Mouse (Mus musculus) gonadal fat pad, adult 2 months (tissue): ENCODE measurements around the gene Ripor3. TPM values are rescaled to one million over a fixed set of nuclear protein-coding genes. Genes with fewer than 3 reads are reported as not detected.

Source experiments
- DNase-seq: peaks from one replicate; pipeline ENCODE4 v3.0.0-alpha.2; 2012; ENCODE audit warnings: low read depth
- polyA plus RNA-seq: library from polyadenylated mRNA; depleted of rRNA; stranded (reverse); fragments of >200 nt; gene quantifications from 2 replicates; pipeline ENCODE4 v1.2.3, GENCODE M21; 2012

Gene Ripor3
- polyA plus RNA-seq, 1 experiment, result 2.1 TPM

DNA sequence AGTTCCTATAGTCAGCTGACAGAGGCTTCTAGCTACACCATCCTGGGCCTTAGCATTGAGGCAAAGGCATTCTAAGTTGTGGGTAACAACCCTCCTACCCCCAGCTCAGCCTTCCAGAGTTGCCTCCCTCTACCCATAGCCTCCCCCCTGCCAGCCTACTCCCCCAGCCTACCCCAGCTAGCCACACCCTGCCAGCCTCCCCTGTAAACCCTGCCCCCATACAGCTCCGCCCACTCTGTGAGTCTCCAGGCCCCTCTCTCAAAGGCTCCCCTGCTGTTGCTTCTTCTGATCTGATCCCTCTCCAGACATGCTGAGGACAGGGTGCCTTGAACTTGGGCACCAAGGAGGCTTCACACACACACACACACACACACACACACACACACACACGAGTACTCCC is 21.4 kb upstream of the Ripor3 start:
- no peak for DNase-seq

DNA sequence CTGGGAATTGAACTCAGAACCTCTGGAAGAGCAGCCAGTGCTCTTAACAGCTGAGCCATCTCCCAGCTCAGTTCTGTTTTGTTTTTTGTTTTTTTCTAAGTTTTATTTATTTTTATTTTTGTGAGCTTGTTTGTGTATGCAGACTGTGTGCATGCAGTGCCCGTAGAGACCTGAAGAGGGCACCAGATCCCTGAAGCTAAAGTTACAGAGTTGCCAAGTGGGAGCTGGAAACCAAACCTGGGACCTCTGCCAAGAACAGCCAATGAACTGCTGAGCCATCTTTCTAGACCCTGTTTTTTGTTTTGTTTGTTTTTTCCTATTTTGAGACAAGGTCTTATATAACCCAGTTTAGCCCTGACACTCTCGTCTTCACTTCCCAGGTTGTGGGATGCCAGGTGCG is 18.0 kb upstream of the Ripor3 start:
- DNase-seq, result no peak

DNA sequence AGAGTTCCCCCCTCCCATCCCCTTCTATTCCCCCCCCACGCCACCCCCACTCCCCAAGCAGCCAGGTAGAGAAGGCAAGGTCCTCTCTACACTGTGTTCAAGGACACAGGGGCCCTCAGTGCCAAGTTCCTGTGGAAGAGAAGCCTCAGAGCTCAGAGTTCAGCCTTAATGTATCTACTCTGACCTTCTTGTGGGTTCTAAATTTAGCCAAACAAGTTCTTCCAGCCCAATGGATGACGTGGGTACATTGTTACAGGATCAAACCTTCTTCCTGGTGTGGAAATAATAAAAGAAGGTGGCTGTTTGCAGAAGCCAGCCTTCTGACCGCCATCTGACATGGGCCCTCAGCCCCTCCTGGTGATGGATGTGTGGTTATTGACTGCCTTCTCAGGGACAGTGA is 16.0 kb upstream of the Ripor3 start:
- DNase-seq, result no peak

DNA sequence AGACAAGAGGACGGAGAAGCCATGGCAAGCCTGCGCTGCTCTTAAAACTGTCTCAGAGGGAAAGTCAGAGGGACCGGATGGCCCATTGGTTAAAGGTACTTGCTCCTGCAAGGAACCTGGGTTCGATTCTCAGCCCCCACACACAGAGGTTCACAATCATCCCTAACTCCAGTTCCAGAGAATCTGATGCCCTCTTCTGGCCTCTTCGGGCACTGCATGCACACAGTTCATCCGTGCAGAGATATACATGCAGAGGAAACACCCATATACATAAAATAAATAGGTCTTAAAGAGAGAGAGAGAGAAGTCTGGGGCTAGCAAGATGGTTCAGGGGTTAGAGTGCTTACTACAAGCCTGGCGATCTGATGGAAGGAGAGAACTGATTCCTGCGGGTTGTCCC is 15.5 kb upstream of the Ripor3 start:
- DNase-seq, result no peak

DNA sequence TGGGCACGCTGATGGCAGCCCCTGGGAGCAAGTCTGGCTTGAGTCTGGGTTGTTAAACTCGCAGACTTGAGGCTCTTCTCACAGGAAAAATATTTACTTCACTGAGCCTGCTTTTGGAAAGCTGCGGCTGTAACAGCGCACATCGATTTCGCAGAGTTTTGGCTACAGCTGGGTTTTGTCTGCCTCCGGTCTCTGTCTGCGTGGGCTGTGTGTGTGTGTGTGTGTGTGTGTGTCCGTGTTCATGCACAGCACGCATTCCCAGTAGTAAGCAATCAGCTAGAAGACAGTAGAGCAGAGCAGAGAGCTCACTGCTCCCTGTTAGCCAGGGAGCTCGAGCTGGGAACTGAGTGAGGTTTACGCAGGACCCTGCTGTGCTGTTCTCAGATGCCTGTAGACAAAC is 14.8 kb upstream of the Ripor3 start:
- DNase-seq, result no peak

DNA sequence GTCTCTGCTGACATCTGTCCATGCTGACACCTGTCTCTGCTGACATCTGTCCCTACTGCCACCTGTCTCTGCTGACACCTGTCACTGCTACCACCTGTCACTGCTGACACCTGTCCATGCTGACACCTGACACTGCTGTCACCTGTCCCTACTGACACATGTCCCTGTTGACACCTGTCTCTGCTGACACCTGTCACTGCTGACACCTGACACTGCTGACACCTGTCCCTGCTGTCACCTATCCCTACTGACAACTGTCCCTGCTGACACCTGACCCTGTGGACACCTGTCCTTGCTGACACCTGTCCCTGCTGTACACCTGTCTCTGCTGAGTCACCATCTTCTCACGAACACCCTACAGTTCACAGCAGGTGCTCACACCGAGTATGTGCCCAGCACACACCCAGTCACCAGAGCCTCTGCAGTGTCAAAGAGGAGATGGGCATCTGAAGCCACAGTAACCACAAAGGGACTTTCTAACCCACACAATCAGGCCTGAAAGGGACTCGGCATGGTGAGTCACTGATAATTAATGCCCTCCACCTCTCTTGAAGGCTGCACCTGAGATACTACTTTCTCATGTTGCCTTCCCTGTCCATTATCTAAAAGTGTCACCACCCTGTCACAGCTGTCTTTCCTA is 13.5 kb upstream of the Ripor3 start:
- DNase-seq, result no peak

DNA sequence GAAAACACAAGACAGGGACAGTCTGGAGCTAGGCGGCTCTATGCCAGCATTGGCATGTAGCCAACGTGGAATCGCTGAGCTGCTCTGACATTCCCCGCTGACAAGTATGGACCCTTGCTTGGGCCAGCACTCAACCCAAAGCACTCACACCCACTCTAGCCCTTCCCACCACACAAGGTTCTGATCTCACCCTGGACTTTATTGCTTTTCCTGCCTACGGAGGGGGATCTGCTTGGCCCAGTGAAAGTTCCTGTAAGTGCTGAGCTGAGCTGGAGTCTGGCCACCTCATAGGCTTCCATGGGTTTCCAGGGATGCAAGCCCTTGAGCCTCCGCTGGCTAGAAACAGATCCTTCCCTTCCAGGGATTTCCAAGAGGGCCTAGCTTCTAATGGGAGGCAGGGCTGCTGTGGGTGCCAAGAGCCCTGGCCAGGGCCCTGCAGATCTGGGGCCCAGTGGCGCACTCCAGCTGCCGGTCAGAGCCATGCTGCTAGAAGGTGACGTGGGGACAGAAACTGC is 8.8 kb upstream of the Ripor3 start:
- no peak for DNase-seq

DNA sequence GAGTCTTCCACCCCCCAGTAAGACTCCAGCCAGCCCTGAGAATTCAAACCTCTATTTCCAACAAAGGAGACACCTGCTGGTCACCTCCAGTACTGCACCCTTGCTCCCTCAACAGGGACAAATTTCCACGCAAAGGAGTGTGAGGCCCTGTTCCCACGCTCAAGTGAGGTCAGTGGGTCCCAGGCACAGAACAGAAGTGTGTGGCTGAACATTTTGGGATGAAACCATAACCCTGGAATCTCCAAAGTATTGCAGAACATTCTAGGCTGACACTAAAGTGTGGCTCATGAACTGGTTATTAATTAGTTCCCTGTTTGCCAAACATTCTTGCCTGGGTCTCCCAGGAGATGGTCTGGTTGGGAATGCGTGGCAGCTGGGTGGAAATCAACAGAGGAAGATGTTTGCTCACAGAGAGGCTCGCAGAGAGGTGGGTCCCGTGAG is 6.6 kb upstream of the Ripor3 start:
- DNase-seq, result no peak

DNA sequence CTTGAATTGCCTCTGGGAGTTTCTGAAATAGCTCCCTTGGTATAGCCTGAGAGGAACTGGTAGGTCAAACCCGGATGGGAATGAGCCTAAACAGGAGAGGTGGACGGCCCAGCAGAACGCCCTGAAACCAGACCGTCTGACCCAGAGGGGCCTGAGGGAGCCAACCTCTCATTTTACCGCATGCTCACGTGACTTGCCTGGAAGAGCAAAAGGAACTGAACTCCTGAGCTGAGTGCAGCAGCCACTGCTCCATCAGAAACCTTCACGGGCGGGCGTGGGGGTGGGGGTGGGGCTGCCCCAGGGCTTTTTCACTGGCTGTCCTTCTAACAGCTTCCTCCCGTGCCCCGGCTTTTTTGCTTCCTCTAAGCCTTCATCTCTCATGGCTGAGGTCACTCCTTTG is 475 bp upstream of the Ripor3 start:
- no peak for DNase-seq

DNA sequence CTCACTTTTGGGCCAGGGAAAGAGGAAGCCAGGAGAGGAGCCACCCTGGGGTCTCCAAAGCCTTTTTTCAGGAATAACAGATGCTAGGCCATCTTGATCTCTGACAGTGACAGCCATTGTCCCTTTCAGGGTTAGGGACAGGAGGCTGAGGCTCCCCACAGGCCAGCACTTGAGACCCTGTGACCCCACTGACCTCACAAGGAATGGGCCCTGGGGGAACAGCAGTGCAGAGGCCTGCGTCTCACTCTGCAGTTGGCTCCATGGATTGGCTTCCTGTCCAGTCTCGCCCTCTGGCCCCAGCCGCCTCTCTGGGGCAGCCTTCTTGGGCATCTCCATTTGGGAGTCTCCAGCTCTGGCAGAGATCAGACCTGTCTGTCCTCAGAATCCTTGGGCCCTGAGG is 2.3 kb downstream of the Ripor3 start:
- DNase-seq, result no peak

DNA sequence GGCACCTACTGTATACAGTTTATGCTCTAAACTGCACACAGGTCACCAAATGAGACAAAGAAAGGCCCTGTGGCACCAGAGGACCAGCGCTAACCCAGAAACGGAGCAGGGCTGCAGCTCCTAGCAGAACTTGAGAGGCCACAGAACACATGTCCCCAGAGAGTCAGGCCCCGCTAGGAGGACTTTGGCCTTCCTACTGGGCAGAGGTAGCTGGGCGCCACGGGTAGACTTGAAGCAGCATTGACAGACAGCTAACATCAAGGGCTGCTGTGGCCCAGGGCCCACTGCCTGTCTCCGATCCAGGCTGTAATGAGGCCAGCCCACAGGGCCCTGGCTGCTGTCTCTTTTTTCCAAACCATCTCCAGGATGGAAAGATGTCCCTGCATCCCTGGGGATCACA is 3.9 kb downstream of the Ripor3 start:
- DNase-seq, result no peak

DNA sequence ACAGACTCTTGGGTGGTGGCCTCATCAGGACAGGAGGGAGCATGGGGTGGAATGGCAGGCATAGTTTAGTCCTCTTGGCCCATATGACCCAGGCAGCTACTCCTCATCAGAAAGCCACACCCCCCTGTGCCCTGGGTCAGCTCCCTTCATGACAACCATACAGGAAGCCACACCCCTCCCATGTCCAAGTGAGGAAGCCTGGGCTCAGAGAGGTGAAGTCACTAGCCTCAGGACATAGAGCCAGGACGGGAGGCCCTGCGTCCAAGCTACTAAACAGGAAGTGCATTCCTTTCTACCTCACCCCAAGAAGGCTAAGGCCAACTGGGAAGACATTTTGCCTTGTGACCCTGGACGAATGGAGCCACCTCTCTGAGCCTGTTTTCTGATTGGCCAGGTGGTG is 4.8 kb downstream of the Ripor3 start:
- no peak for DNase-seq

DNA sequence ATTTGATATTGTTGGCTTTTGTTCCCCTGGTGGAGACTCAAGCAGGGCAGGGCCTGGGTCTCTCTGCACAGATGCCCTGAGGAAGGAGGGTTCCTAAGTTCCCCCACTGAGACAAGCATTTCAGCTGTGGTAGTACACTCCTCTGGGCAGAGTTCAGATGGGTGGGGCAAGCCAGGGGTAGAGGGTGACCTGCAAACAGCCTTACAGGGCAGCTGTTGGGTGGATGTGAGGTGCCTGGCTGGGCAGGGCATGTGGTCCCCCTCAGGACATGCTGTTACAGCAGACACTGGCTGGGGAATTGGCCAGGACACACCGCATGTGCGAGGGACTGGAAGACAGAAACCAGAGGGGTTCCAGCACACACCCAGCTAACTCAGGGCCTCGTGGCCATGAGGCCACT is 5.4 kb downstream of the Ripor3 start:
- DNase-seq, result no peak

DNA sequence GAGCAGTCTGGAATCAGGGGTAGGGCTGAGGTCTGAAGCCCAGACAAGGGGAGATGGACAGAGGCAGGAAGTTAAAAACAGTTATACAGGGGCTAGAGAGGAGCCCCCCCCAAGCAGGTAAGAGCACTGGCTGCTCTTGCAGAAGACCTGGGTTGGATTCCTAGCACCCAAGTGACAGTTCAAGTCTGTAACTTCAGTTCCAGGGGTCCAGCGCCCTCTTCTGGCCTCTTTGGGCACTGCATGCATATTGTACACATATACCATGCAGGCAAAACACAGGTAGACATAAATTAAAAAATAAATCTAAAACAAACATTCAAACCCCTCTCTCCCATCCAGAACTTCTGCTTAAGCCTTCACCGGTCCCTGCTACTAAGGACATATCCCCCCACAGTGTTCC is 6.0 kb downstream of the Ripor3 start:
- DNase-seq, result no peak

DNA sequence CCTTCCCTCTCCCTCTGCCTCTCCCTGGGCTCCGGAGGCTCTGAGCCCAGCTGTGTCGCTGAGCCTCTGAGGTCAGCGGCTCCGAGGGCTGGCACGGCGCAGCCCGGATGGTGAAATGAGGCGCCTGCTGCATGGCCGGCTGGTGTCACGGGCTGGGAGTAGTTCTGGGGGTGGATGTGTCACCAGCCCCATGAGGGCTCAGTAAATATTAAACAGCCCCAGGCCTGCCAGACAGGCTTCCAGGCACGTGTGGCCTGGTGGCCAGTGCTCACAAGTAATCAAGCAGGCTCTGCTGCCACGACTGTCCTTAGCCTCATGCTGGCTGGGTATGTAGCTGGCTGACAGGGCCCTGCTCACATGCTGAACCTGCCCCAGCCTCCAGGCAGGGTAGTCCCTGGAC is 7.0 kb downstream of the Ripor3 start:
- no peak for DNase-seq

DNA sequence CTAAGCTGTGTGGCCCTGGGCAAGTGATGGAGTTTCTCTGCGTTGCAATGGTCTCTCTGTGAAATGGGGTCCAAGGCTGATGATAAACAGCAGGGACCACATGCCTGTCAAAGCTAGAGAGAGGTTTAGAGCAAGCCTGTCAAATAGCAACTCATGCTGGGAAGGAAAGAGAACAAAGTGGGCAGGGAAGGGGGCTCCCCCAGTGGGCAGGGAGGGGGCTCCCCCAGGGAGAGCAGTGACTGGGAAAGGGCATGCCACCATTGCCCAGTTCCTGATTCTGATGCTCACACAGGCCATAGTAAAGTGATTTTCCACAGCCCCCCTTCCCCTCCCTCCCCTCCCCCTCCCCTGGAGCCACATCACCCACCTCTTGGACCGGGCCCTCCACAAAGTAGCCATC is 7.5 kb downstream of the Ripor3 start:
- no peak for DNase-seq

DNA sequence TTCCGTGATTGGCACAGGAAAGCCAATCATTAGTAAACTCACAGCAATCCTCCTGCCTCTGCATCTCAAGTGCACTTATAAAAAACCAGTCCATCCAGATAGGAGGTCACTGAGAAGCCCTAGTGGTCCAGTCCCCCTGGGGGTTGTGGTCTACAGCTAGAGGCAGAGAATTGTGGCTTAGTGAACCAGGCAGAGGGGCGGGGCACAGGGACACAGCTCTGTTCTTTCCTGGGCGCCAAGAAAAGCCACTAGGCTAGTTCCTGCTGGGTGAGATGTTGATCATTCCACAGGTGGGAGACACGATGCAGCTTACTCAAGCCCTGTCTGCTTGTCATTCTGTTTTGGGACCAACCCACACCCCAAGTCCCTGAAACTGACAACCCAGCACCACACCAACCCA is 8.2 kb downstream of the Ripor3 start:
- DNase-seq, result no peak

DNA sequence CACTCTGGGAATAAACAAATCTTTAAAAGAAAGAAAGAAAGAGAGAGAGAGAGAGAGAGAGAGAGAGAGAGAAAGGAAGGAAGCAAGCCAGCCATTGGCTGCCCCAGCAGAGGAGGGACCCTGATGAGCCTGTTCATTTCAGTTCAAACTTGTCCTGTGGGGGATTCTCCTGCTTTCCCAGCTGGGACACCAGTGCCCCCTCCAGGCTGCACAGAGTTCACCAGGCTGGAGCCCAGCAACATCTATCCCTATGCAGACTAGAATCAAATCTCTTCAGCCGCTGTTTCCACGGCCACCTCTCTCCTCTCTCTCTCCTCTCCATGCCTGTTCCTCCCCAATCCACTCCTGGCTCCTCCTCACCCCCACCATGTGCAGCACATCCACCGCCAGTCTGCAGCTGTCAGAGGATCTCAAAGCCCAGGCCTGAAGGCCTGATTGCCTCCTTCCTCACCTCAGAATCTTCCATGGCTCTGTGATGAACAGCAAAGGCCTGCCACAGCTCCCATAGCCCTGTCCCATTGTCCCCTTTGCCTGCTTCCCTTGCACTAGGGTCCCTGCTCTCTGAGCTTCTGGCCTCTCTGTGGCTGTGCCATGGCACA is 11.2 kb downstream of the Ripor3 start:
- DNase-seq, result no peak

DNA sequence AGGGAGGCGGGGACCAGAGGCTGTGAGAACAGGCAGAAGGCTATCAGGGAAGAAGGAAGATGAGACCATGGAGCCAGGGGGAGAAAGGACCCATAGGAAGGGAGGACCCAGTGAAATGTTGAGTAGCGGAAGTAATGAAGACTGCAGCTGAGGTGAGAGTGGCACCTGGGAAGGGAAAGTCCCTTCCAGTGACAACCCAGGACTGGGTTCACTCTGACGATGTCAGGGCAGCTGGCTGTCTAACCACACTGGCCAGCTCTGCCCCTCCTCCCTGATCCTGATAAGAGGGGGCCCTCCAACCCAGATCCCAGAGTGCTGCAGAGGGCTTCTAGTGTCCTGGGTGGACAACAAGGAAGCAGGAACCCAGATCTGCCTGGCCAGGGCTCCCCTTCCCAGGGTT is 12.9 kb downstream of the Ripor3 start:
- no peak for DNase-seq

DNA sequence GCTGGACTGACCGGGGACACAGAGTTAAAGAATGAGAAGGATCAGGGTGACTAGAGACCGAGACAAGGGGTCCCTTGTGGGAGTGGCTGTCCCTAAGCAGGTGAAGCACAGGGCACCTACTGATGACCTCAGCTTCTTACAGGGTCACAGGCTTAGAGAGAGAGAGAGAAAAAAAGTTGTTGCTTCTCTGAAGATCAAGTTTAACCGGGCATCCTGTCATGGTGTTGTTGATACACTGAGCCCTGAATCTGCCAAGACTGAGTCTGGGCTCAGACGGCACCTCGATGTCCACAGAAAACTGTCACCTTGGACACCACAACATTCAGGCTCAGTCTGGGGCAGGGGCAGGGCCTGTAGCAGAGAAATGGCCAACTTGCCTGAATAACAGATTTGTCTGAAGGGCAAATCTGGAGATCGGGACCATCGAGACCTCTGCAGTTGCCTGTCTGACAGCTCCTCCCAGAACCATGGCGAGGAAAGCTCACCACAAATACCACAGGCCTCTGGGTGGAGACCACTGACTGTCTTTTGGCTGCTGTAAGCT is 13.7 kb downstream of the Ripor3 start:
- DNase-seq, result no peak

DNA sequence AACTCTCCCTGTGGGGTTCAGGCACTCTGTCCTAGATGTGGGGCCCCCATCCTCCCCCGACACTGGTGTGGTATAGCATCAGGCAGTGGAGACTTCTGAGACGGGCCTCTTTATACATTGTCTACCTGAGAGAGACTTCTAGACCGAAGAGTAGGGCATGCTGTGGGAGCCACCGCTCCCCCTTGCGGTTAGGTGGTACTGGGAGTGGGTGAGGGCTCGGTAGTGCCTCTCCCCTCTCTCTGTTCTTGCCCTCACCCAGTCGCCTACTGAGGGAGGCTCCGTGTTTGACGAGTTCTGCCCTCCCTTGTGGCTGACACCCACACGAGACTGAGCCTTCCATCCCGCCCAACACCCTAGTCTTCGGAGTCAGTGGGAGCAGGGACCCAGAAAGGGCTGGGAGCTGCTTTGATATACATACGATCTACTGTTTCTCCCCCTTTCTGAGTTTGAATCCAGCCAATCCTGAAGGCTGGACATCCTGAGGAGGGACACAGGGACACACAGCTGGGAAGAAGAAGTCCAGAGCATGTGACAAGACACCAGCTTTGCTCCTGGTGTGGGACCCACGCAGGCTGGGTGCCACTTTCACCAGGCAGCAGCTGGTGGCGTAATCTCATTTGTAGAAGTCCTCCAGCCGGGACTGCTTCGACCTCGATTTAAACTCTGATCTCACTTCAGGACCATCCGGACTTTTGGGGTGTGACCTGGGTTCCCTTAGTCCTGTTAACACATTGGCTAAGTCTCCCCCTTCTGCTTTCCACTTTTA is 14.4 kb downstream of the Ripor3 start:
- no peak for DNase-seq

DNA sequence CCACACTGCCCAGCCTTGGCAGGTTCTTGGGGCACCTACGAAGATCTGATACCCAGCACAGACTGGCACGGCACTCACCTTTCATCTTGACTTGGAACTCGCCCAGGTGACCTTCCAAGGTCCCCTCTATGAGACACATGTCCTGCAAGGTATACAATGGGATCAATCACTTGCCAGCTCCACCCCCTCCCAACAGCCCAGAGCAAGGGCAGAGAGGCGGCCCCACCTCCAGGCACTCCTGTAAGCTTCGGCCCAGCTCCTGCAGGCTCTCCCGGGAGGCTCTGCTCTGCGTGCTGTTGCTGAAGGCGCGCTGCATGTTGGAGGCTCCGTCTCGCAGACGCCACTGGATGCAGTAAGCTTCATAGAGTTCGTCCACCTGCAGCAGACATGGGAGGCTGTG is 17.2 kb downstream of the Ripor3 start:
- no peak for DNase-seq

DNA sequence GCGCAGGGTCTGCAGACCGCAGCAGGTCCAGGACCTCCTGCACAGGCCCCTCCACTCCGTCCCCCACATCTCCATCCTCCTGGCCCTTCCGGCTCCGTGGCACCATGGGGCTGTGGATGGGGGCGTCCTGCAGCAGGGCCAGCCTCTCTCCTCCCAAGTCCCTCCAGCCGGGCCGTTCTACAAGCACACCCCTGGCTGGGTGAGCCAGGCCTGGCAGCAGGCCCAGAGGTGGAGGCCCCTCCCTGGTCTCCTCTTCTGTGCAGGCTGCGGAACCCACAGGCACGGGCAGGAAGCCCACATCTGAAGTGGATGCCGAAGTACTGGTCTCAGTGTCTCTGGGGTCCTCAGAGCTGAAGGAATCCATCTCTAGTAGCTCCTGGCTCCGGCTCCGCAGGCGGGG is 21.1 kb downstream of the Ripor3 start:
- no peak for DNase-seq
